Mouse (Mus musculus) bone marrow, adult 2 months (tissue): ENCODE measurements around the gene Tesk2. TPM values are rescaled to one million over a fixed set of nuclear protein-coding genes. Genes with fewer than 3 reads are reported as not detected.
A peak's percentile ranks its signal among the peaks of the same experiment; 100 is the strongest.

ENCODE experiments used
- H3K27ac ChIP-seq: fragments of 200-500 bp; 2 replicates; pipeline ENCODE4 v1.5.1; 2012; ENCODE audit warnings: low read depth, mild to moderate bottlenecking, control low read depth, inconsistent platforms, low read length; ENCODE audit not compliant: control insufficient read depth, poor library complexity, insufficient read depth
- H3K4me1 ChIP-seq: fragments of 200-500 bp; 2 replicates; pipeline ENCODE4 v1.6.1; 2011; ENCODE audit warnings: low read length; ENCODE audit not compliant: control insufficient read depth, insufficient read depth
- H3K4me3 ChIP-seq: fragments of 200-500 bp; replicated peaks from 2 replicates; pipeline ENCODE3; 2011; ENCODE audit warnings: mild to moderate bottlenecking, low read depth, low read length, control low read depth; ENCODE audit not compliant: control insufficient read depth
- CTCF ChIP-seq: fragments of 200-500 bp; IDR thresholded peaks from 2 replicates; pipeline ENCODE4 v1.5.1; 2011; ENCODE audit warnings: low read length, control low read depth; ENCODE audit not compliant: control insufficient read depth, insufficient read depth
- POLR2A ChIP-seq: fragments of 200-500 bp; IDR thresholded peaks from 2 replicates; pipeline ENCODE4 v1.6.1; 2011; ENCODE audit warnings: low read depth, mild to moderate bottlenecking, control low read depth, low read length, borderline replicate concordance; ENCODE audit not compliant: control insufficient read depth
- WGBS: fragments of 180-500 bp; shearing (Covaris S2); methylation state at CpG from one replicate; pipeline ENCODE4 v1.1.7; 2018; 5-methylcytosine and 5-hydroxymethylcytosine counted together
- polyA plus RNA-seq: library from polyadenylated mRNA; stranded (reverse); fragments of >200 nt; gene quantifications from 2 replicates; pipeline ENCODE4 v1.2.4, GENCODE M21; 2011; ENCODE audit warnings: low replicate concordance; ENCODE audit not compliant: missing spikeins, insufficient read depth, insufficient read length

Gene Tesk2
- polyA plus RNA-seq, 1 experiment: 11.1 TPM

- 6% methylated on average over 9 of the region's 9 CpGs for WGBS
- TF ChIP-seq CTCF (no peak), POLR2A (no peak)
- H3K4me1 ChIP-seq: no peaks in the 10 kb centered on the region; the same call in none of the 2 replicates
- H3K4me3 ChIP-seq: peak overlapping the region; percentile 78
- no peak overlapping the region for H3K27ac ChIP-seq
Observed at GRCm38 (mm10) chr4:116707666-116708065, 13.1 kb upstream of the Tesk2 start.

- no peak; the same call in 1 of the 2 replicates for TF ChIP-seq CTCF
- TF ChIP-seq POLR2A: 0 out of 2 replicates have a peak, but pooled peaks have one; percentile 29
- no peaks in the 10 kb centered on the region; the same call in none of the 2 replicates for H3K4me1 ChIP-seq
- WGBS: under 1% methylated on average over 29 of the region's 29 CpGs
- peak within 1 kb of the TSS; percentile 78 for H3K4me3 ChIP-seq
- no peak within 1 kb of the TSS for H3K27ac ChIP-seq
Observed at GRCm38 (mm10) chr4:116708201-116708764, 12.5 kb upstream of the Tesk2 start, which contains the start of the genes Mmachc and Ccdc163. Gene Mmachc, minus strand, starts transcription at chr4:116708406. Gene Ccdc163, plus strand, starts transcription at chr4:116708509.

GRCm38 (mm10) chr4:116708791-116709390 is 11.9 kb upstream of the Tesk2 start:
- Histone ChIP-seq H3K4me1 (no peaks in the 10 kb centered on the region; the same call in none of the 2 replicates), H3K4me3 (peak overlapping the region; percentile 78), H3K27ac (no peak overlapping the region)
- no peak for TF ChIP-seq CTCF
- TF ChIP-seq POLR2A: no peak
- 3% methylated on average over 9 of the region's 9 CpGs for WGBS

GRCm38 (mm10) chr4:116710154-116710553 is 10.6 kb upstream of the Tesk2 start:
- Histone ChIP-seq H3K27ac (no peak overlapping the region), H3K4me1 (no peaks in the 10 kb centered on the region; the same call in none of the 2 replicates), H3K4me3 (no peak overlapping the region)
- WGBS: 93% methylated on average over 2 of the region's 2 CpGs
- TF ChIP-seq CTCF: no peak
- TF ChIP-seq POLR2A: no peak

GRCm38 (mm10) chr4:116712536-116712935 is 8.2 kb upstream of the Tesk2 start:
- TF ChIP-seq CTCF (no peak), POLR2A (no peak)
- no peak overlapping the region for H3K27ac ChIP-seq
- H3K4me1 ChIP-seq: no peaks in the 10 kb centered on the region; the same call in 1 of the 2 replicates
- WGBS: 71% methylated on average over 1 of the region's 1 CpGs
- H3K4me3 ChIP-seq: no peak overlapping the region

- Histone ChIP-seq H3K4me3 (no peak overlapping the region), H3K4me1 (peaks cover 2% of the 10 kb centered on the region), H3K27ac (no peak overlapping the region)
- TF ChIP-seq CTCF (peak; percentile 57), POLR2A (no peak)
- 22% methylated on average over 3 of the region's 3 CpGs for WGBS
Observed at GRCm38 (mm10) chr4:116719396-116719795, 1.4 kb upstream of the Tesk2 start.

- Histone ChIP-seq H3K4me1 (peaks cover 2% of the 10 kb centered on the region), H3K4me3 (peak overlapping the region; percentile 81), H3K27ac (peak overlapping the region; percentile 87)
- TF ChIP-seq CTCF: no peak
- no peak for TF ChIP-seq POLR2A
- under 1% methylated on average over 29 of the region's 29 CpGs for WGBS
Observed at GRCm38 (mm10) chr4:116721098-116721628, 415 bp downstream of the Tesk2 start.

GRCm38 (mm10) chr4:116722230-116722629 is 1.5 kb downstream of the Tesk2 start:
- TF ChIP-seq CTCF (no peak), POLR2A (no peak)
- Histone ChIP-seq H3K27ac (0 out of 2 replicates have a peak overlapping the region, but pooled peaks have one; percentile 14), H3K4me1 (peaks cover 2% of the 10 kb centered on the region), H3K4me3 (peak overlapping the region; percentile 51)
- WGBS: 64% methylated on average over 7 of the region's 7 CpGs
